In genomic region chr7:66689294-66689619, GRCm38 (mm10) we compare ENCODE assay signal across 8 mouse cellular contexts. TPM values are rescaled to one million over a fixed set of nuclear protein-coding genes. Genes with fewer than 3 reads are reported as not detected.
A peak's percentile ranks its signal among the peaks of the same experiment; 100 is the strongest.
DNase-seq lines count a peak whose midpoint lies in the region; ATAC-seq lines count a peak whose summit lies in the region.

TSS of gene Asb7 (minus strand) at chr7:66689596.

- no peak for DNase-seq in kidney, adult 18-20 months
- DNase-seq in adrenal gland, postnatal 36 days: no peak
- no peak for DNase-seq in frontal cortex, postnatal 25 days (ENCODE audit: low spot score in 2 of 2)
- DNase-seq in thymus, adult 18-20 months: no peak
- DNase-seq in cerebellum, postnatal 4 days (ENCODE audit: low spot score in 2 of 2): no peak

- H3K4me3 ChIP-seq in kidney, embryonic 15.5 days (replicated peaks): peak within 1 kb of the TSS; percentile 82
- H3K4me3 ChIP-seq in hindbrain, embryonic 12.5 days: peak within 1 kb of the TSS; percentile 69
- peak within 1 kb of the TSS; percentile 75 for H3K4me3 ChIP-seq in liver, embryonic 16.5 days (ENCODE audit: low read depth, low read length)

- ATAC-seq in kidney, embryonic 15.5 days (replicated peaks; ENCODE audit: low FRiP score): no peak
- no peak for ATAC-seq in hindbrain, embryonic 12.5 days (ENCODE audit: low FRiP score)
- no peak for ATAC-seq in liver, embryonic 16.5 days (ENCODE audit: low read depth)

- peaks cover 14% of the 10 kb centered on the region; the same call in 1 of the 2 replicates for H3K36me3 ChIP-seq in kidney, embryonic 15.5 days
- H3K36me3 ChIP-seq in hindbrain, embryonic 12.5 days: no peaks in the 10 kb centered on the region
- no peaks in the 10 kb centered on the region for H3K36me3 ChIP-seq in liver, embryonic 16.5 days (ENCODE audit: control insufficient read depth, insufficient read depth)

- WGBS in kidney, embryonic 15.5 days: 1% methylated on average over 18 of the region's 18 CpGs
- 2% methylated on average over 18 of the region's 18 CpGs for WGBS in hindbrain, embryonic 12.5 days
- WGBS in liver, embryonic 16.5 days (ENCODE audit: insufficient replicate concordance): under 1% methylated on average over 12 of the region's 18 CpGs

- peaks cover 13% of the 10 kb centered on the region for H3K4me1 ChIP-seq in kidney, embryonic 15.5 days
- H3K4me1 ChIP-seq in hindbrain, embryonic 12.5 days: peaks cover 15% of the 10 kb centered on the region
- peaks cover 10% of the 10 kb centered on the region for H3K4me1 ChIP-seq in liver, embryonic 16.5 days (ENCODE audit: control insufficient read depth, low read depth, low read length)

- H3K9ac ChIP-seq in kidney, embryonic 15.5 days: peak within 1 kb of the TSS; percentile 77
- H3K9ac ChIP-seq in hindbrain, embryonic 12.5 days: peak within 1 kb of the TSS; percentile 82
- H3K9ac ChIP-seq in liver, embryonic 16.5 days (ENCODE audit: low read depth, low read length): peak within 1 kb of the TSS; percentile 81

- H3K9me3 ChIP-seq in kidney, embryonic 15.5 days (replicated peaks): no peaks in the 10 kb centered on the region
- H3K9me3 ChIP-seq in hindbrain, embryonic 12.5 days (replicated peaks): no peaks in the 10 kb centered on the region
- no peaks in the 10 kb centered on the region for H3K9me3 ChIP-seq in liver, embryonic 16.5 days (replicated peaks; ENCODE audit: control insufficient read depth, low read length)

- H3K27me3 ChIP-seq in kidney, embryonic 15.5 days: no peaks in the 10 kb centered on the region
- H3K27me3 ChIP-seq in hindbrain, embryonic 12.5 days: no peaks in the 10 kb centered on the region
- H3K27me3 ChIP-seq in liver, embryonic 16.5 days (ENCODE audit: control insufficient read depth, insufficient read depth, low read depth, low read length): no peaks in the 10 kb centered on the region

- H3K27ac ChIP-seq in kidney, embryonic 15.5 days: peak within 1 kb of the TSS; percentile 91
- H3K27ac ChIP-seq in hindbrain, embryonic 12.5 days: peak within 1 kb of the TSS; percentile 95
- H3K27ac ChIP-seq in liver, embryonic 16.5 days (ENCODE audit: low read length): peak within 1 kb of the TSS; percentile 62; the same call in 1 of the 2 replicates

- peak within 1 kb of the TSS; percentile 88 for H3K4me2 ChIP-seq in kidney, embryonic 15.5 days
- peak within 1 kb of the TSS; percentile 96 for H3K4me2 ChIP-seq in hindbrain, embryonic 12.5 days (replicated peaks)
- peak within 1 kb of the TSS; percentile 95 for H3K4me2 ChIP-seq in liver, embryonic 16.5 days (ENCODE audit: low read depth, low read length)

RNA-seq across cellular contexts. Expression of gene Asb7, which starts in this region (rescaled TPM):
- polyA plus RNA-seq in kidney, embryonic 15.5 days (2015; fragmentation: Nextera tagmentation; extraction: Ambion mirVana): 16.9 and 17.3 TPM in 2 replicates
- 10 to 100 TPM; 15.8 to 19.6 TPM for total RNA-seq in adrenal gland, postnatal 36 days (2021)
- 20.3 and 20.6 TPM in 2 replicates for polyA plus RNA-seq in hindbrain, embryonic 12.5 days (2016; fragmentation: Nextera tagmentation; extraction: Ambion mirVana)
- polyA plus RNA-seq in liver, embryonic 16.5 days (2015; fragmentation: Nextera tagmentation; extraction: Ambion mirVana): 3.8 and 4.1 TPM in 2 replicates
